Mouse (Mus musculus): ENCODE results near the gene Baz1b.

DNA sequence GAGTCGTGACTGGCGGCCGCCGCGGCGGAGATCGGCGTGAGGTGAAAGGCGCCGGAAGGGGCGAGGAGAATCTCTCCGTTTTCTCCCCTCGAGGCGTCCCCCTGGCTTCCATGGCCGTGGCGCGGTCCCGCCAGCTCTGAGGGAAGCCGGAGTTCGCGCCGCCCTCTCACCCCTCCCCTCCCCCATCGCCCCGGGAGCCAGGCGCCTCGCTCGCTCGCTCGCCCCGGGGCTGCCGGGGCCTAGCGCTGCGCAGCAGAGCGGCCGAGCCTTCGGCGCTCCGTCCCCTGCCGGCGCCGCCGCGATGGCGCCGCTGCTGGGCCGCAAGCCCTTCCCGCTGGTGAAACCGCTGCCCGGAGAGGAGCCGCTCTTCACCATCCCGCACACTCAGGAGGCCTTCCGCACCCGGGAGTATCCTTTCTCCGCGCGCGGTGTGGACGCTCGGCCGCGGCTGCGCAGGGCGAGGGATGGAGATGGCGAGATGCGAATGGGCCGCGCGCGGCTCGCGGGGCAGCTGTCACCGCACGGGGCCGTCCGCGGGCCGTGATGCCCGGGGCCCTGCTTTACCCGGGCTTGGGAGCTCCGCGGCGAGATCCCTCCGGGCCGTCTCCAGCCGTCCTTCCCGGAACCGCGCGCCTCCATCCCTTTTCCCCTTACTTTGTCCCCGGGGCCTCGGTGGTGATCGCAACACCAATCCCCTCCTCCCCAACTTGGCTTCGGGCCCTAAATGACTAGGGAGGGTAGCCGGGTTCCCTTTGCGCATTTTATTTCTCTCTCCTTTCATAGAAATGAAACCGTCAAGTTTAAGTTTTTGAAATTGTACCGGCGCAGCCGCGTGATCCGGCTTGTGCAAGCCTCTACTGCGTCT lies 517 bp downstream of the Baz1b start:
- no peak for TF ChIP-seq CTCF (IDR thresholded peaks at IDR 0.05; ENCODE audit: low read depth, low read length)
- no peak for TF ChIP-seq POLR2A (IDR thresholded peaks at IDR 0.05; ENCODE audit: extremely low read depth, insufficient read depth, low read length)

Data from liver, adult 2 months (tissue).